Mouse (Mus musculus) common myeloid progenitor, adult 5-6 weeks (primary cell): ENCODE results near the gene Ffar2. TPM values are rescaled to one million over a fixed set of nuclear protein-coding genes. Genes with fewer than 3 reads are reported as not detected.
A peak's percentile ranks its signal among the peaks of the same experiment; 100 is the strongest.
"Not testable (repeated sequence)": the region's sequence is repeated elsewhere in the genome, so short reads cannot be mapped to it uniquely, and the experiment has no call there.

ENCODE experiments used
- ATAC-seq: replicated peaks from 2 replicates; pipeline ENCODE4 v1.8.0; 2016; ENCODE audit warnings: low read depth, mild to moderate bottlenecking, moderate TSS enrichment, inconsistent platforms; ENCODE audit not compliant: poor library complexity, severe bottlenecking
- total RNA-seq: library from RNA; stranded (forward); fragments of 200-1000, 187-1606 nt; gene quantifications from 2 replicates; pipeline ENCODE4 v1.2.3, GENCODE M21; 2017

Ffar2 gene
- total RNA-seq, result 20.3 and 28.0 TPM in 2 replicates

DNA sequence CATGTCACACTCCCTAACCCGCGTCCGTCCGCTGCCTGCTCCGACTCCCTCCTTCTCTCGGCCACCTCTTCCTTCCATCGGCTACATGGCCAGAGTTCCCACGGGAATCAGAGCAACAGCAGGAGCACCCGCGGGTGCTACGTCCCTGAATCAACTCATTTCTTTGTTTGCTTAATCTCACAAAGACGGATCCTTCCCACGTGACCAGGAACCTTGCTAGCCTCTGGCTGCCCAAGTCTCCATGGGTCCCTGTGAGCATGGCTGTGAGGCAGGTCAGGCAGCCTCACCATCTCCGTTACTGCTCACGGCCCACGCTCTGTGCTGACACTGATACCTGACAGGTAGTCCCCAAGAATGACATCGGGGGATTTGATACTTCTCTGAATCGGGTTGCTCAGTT, at the start of gene Ffar2:
Gene Ffar2 (minus strand): TSS at position 101 of the 400 bp plus-strand sequence.
- no peak for ATAC-seq

DNA sequence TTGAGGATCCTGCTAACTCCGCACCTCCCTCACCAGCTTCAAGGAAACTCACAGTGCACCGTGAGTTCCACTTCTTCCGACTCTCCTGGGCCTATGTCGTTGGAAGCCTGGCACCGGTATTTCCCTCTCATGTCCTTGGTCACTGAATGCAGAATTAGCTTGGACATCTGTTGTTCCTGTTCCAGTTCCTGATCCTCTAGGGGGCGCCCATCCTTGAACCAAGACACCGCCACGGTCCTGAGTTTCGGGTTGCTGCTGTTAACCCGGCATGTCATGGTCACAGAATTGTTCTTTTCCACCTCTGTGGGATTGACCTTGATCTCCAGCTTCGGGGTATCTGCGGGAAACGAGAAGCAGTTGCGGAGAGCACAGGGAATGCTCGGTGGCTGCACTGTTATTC, 49.5 kb upstream of the Ffar2 start:
- ATAC-seq, result peak; percentile 87

DNA sequence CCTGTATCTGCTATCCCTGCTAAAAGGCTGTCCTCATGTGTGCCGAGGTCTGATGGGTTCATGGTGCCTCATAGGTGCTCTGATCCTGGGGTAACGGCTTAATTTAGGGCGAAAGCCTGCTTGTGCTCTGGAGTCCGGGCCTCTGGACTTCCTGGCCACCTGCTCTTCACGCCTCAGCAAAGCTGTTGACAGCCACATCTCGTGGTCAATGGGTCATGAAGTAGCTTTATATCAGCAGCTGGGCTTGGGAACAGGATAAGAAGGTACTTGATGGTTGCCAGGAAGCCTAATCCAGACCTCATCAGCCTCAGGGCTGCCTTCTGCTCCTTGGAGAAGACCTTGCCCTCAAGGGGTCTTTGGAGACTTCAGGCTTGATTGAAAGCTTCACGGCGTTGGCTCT, 39.8 kb upstream of the Ffar2 start:
- ATAC-seq, result no peak

DNA sequence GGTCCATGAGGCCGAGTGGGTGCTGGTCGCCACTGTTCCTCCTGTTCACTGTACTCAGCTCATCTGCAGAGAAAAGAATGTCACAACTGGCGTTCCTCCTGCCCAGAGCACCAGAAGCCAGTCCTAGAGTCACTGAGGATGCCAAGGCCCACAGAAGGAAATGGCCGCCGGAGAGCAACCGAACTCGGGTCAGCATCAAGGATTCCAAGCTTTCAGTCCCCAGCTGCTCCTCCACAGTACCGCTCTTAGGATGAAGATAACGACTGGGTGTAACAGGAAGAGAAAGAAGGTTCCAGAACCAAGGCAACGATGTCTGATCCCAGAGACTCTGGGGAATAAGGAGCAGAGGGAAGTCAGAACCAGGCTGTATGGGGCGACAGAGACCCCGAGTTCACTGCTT, 37.9 kb upstream of the Ffar2 start, which contains the start of gene Ffar1:
Gene Ffar1 (minus strand): TSS at position 101 of the 400 bp plus-strand sequence.
- ATAC-seq, result no peak

DNA sequence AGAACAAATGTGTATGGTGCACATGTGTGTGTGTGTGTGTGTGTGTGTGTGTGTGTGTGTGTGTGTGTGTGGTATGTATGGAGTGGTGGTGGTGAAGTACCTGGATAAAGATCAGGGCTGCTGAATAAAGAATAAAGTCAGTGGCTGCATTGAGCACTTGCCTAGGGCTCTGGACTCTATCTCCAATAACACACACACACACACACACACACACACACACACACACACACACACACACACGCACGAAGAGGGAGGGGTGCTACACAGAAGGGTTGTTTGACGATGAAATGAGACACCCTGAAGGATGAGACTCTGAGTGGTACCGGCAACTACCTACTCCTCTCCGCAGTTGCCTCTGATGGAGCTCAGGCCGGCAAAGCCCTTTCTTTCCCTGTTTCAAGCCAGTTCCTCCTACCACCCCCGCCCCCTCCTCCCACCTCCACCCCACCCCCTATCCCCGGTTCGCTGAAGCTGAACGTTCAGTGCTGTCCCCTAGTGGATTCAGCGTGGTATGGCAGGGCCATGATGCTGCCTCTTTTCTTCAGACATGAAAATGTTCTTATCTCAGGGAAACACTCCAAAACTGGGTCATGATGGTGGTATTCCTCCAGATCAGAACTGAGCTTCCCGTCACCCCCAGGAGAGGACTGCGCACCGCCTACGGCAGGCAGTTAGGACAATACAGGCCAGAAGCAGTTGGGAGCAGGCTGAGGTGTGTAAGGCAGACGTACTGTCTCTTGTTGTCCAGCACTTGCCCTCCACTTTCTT, 36.2 kb upstream of the Ffar2 start:
- ATAC-seq, result peak; percentile 81

DNA sequence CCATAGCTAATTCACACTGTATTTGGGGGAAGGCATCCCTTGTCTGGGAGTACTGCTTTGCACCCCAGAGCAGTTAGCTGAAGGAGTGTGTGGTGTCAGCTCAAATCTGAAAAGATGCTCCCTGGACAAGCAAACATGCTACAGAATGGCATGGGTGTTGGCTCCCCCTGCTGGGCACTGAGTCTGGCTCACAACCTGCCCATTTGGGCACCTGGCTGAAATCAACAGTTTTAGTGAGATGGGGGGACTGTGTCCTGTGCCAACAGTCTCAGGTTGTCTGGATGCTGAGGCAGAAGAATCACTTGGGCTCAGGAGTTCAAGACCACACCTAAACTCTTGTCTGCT, 35.7 kb upstream of the Ffar2 start:
- peak; percentile 67 for ATAC-seq

DNA sequence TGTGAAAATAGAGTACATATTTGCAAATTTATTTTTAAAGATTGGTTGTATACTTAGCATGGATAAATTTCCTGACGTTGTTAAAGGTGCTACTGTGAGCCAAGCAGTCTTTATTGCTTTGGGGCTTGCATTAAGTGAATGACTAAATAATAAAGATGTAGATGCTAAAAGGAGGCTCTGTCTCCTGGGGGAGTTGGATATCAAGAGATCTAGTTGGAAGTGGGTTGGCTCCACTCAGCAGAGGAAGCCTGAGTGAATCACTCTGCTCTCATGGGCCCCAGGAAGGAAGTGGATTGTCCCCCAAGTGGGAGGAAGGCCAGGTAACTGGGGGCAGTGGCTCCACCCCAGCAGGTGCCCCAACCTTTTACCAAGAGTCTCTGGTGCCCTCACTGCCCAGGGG, 34.2 kb upstream of the Ffar2 start:
- no peak for ATAC-seq

DNA sequence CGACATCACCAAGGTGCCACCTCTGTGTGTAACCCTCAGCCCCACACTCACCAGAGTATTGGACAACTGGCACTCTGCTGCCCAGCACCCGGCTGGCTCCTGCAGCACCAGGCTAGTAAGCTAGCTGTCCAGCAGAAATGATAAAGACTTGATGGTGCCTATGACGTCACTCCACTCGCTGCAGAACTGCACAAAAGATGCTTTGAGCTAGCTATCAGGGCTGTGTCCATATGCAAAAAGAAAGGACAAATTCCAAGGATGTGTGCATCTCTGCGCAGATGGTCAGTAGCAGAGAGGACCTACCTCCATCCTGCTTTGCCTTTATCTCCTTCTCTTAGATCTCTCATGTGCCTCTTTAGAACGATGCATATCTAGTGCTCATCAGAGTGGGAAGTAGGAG, 32.5 kb upstream of the Ffar2 start, which contains the start of gene Ffar3:
Gene Ffar3 (minus strand): TSS at position 101 of the 400 bp plus-strand sequence.
- ATAC-seq, result no peak

DNA sequence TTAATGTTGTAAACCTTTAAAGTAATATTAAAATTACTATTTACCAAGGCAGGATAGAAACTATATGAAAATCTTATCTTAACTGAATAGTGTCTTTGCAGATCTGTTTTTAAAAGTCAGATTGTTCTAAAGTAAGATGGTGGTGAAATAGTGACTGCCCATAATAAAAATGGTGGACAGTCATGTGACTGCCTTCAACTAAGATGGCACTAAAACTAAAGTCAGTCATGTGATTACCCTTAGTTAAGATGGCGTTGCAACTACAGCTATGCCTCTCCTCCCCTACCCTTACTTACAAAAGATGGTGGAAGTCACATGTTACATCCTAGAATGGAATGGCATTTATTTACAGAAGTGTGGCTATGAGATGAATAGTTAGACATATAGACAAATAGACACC, 27.8 kb upstream of the Ffar2 start:
- no peak for ATAC-seq

DNA sequence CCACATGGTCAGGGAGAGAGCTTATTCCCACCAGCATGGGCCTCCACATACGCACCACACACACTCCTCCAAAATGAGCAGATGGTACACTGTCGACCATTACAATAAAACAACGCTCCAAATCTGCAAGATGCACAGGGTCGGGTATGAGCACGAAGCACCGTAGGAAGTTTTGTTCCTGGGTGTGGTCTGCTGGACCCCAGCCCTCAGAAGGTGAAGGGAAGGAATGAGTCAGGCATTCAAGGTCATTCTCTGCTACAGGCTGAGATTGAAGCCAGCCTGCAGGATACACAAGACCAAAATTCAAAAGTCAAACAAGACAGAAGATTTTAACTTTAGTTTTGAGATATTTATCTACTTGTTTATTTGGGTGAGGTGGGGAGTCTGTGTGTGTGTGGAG, 24.4 kb upstream of the Ffar2 start:
- no peak for ATAC-seq

DNA sequence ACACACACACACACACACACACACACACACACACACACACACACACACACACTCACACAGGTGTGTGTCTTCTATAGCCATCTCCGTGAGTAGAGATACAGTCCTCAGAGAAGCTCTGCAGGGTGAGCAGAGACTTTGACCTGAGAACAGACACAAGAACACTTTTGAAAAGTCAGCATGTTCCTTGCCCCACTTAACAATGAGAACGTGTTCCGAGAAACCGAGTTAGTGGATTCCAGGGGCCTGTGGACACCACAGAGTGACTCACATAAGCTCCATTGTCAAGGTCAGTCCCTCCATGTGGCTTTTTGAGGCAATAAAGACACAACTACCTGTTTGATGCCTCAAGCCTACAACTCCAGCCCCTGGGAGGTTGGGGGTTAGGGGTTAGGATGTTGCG, 23.8 kb upstream of the Ffar2 start:
- ATAC-seq, result no peak

DNA sequence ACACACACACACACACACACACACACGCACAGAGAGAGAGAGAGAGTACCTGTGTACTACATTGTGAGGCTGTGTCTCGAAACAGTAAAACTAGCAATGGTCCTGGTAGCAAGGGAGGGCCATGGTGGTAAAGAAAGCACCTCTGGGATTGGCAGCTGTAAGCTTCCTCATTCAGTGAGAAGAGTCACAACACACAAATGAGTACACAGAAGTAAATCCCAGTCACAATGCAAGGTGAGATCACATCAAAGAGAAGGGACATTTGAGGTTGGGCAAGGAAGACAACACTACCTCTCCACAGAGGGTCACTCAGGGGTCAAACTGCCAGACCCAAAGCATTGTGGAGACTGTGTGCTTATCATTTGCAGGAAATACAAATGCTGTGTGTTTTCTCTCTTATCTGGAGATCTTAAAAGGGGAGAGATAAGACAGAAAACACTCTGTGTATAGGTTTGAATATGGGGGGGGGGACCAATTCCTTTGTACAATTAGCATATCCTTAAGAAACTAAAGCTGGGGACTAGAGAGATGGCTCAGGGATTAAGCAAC, 23.0 kb upstream of the Ffar2 start:
- ATAC-seq, result no peak

DNA sequence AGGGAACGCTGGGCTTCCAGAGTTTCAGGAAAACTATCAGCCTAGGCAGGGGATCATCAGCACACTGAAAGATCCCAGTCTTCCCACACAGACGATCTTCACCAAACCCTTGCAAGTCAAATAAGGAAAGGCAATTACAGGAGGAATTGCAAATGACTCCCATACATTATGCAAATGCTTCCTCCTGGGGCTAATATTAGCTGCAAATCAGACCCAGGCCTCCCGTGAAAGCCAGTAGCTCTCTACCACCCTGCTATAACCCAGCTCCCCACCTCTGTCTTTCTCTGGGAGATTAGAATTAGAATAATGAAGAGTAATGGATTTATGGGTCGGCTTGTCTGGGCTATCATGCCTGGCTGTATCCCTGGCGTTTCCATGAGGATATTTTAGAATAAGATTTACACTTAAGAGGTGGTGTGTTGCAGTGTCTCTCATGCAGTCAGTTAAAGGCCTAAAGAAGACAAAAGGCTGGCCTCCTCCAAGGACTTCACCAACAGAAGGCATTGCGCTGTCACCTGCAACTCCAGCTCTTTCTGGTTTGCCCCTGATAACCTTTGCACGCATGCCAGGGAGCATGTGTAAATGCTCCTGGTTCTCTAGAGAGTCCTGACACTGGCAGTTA, 21.2 kb upstream of the Ffar2 start:
- ATAC-seq, result no peak

DNA sequence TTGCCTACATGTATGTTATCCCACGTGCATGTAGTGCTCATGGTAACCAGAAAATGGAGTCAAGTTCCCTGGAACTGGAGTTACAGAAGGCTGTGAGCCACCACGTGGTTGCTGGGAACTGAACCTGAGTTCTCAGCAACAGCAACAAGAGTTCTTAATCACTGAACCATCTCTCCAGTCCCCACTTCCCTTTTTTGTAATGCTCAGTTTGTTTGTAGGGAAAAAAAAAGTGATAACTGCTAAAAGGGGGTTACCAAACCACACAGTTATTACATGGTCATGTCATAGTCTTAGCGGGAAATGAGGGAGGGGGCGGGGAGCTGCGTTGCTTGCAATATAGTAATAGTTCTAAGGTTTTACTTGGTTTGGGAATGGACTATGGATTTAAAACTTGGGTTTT, 18.5 kb upstream of the Ffar2 start:
- peak; percentile 91 for ATAC-seq

DNA sequence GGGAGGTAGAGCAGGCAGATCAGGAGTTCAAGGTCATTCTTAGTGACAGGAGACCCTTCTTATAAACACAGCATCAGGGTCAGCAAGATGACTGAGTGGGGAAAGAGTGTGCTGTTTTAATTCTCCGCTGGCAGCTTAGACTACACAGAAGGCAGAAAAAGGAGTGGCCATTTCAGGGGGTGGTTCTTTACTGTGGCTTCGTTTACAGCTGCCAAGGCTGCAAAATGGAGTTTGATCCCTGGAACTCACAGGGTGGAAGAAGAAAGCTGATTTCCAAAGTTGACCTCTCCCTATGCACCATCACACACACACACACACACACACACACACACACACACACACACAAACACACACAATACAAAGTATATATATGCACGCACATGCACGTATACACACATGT, 17.8 kb upstream of the Ffar2 start:
- no peak for ATAC-seq

DNA sequence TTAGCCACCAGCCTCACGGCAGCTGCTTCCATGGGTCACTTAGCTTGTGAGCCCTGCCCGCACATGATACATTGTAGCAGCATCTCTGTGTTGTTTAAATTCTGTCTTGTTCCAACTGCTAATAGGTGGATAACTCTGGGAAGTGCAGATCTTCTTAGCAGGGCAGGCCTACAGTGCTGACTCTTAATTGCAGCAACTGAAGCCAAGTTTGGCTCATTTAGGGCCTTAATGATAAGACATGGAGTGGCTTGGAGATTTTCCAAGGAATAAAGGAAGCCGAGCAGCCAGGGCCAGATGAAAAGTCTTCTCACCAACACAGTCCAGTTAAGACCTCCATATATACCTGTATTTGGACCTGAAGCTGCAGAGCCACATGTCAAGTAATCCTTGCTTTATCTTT, 16.7 kb upstream of the Ffar2 start:
- no peak for ATAC-seq

DNA sequence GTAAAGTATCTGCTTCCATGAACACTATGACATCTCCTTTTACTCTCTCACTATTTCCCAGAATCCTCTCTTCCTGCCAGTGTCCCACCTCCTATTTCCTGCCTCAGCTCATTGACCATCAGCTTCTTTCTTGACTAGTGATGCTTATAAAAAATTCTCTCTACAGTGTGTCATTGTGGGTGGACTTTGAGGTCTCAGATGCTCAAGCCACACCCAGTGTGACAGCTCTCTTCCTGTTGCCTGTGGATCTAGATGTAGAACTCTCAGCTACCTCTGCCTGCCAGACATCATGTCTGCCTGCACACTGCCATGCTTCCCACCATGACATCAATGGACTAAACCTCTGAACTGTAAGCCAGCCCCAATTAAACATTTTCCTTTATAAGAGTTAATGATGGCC, 13.7 kb upstream of the Ffar2 start:
- ATAC-seq, result no peak

DNA sequence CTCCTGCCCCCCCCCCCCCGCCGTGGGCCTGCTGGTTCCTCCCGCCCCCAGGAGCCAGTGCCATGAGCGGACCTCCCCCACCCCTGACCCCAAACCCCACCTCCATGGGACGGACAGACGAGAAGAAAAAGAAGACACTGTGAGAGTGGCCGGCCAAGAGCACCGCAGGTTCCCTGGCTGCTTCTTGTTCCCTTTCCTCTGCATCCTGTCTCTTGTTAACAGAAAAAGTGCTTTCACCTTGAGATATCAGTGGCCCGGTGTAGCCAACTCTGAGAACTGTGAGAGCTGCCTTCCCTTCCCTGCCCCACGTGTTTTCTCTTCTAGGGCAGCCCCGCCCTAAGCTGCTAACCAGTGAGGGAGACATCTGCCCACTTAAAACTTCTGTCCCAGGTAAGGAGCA, 9.1 kb upstream of the Ffar2 start:
- ATAC-seq, result 0 out of 2 replicates have a peak, but pooled peaks have one; percentile 11

DNA sequence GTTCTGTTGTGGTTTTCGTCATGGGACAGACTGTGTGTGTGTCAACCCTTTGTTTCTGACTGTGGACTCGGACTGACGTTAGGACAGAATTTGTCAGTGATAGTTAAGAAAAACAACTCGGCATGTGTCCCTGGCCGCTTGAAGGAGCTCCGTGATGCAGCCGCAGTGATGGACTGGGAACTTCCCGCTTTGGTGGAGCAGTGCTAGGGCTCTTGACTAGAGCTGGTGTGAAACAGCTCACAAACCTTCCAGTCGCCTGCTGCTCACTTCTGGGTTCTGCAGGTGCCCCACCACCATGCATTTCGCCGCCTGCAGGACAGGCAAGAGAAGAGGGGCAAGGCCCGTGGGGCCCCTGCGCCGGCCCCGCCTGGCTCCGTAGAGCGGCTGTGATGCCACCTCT, 8.7 kb upstream of the Ffar2 start:
- ATAC-seq, result peak; percentile 69

DNA sequence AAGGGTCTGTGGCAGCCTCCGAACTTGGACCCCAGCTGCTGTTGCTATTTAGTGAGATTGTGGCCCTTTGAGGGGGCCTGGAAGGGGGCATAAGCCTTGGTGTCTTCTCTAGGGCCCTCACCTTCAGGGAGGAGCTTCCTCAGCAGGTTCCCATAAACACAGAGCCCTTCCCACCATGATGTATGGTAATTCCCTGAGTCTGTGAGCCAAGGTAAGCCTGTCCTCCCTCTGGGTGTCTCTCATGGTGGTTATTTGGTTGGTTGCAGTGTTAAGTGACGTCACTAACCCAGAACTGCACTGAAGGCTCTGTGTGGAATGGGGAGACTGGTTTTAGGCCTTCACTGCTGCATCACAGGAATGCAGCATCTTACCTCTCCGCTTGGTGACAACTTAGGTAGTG, 5.9 kb upstream of the Ffar2 start:
- ATAC-seq, result no peak

DNA sequence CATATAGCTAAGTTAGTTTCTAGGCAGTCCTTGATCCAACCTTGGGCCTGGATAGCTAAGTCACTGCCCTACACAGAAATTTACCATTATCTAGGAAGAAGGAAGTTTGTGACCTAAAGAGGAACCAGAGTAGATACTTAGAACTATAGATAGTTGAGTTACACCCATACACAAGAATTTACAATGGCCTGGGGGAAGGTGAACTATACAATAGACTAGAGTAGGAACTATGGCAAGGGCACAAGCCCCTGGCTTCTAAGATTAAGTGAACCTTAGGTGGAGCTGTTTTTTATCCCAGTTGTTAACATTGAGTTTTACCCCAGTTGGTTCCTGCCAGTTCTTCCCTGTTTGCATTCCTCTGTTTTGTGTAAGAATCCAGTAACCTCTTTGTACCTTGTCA, 5.3 kb upstream of the Ffar2 start:
- ATAC-seq, result not testable (repeated sequence)

DNA sequence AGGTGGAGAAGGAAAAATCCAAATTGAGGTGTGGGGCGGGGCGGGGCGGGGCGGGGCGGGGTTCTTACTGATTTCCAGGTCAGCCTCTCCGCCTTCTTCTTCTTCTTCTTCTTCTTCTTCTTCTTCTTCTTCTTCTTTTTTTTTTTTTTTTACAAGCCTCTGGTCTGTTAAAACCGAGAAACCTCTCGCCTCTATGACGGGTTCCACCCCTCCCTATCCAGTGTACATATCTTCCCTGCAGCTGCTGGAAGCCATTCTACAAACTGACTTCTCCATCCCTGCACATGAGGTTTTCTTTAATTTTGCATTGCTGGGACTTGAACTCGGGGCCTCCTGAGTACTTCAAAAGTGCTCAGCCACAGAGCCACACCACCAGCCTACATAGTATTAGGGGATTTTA, 3.1 kb upstream of the Ffar2 start:
- no peak for ATAC-seq
